26 mouse cellular contexts compared by ENCODE assay signal in the genomic region with DNA sequence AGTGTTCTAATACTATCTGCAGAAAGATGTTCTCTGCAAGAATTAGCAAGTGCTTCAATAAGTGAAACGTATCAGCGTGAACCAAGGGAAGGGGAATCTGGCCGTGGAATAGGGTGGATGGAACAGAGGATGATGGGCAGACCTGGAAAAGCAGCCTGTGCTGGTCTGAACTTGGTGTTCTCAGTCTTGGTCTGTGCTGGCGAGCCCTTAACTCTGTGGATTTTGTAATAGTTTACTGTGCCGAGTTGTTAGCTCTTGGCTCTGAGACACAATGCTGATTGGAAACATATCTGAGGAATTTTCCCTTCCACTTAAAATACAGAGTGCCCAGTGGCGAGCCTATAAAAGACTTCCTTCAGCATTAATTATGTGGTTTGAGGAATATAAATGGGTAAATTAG. TPM values are rescaled to one million over a fixed set of nuclear protein-coding genes. Genes with fewer than 3 reads are reported as not detected.
A peak's percentile ranks its signal among the peaks of the same experiment; 100 is the strongest.
DNase-seq lines count a peak whose midpoint lies in the region; ATAC-seq and TF ChIP-seq lines count a peak whose summit lies in the region.
"Had no signal": no experiment of that assay in that cellular context is flagged by ENCODE, and none has a peak within 500 bp of the region (broad histone marks: within the 10 kb centered on the region; RNA-seq: fewer than 3 reads in every experiment).

No protein-coding gene starts in this region.

- H3K4me1 ChIP-seq in lung, postnatal 0 days (ENCODE audit: insufficient read depth, low read depth, low read length), result no peaks in the 10 kb centered on the region
- H3K4me1 ChIP-seq: hindbrain, embryonic 15.5 days had no signal

- no peak overlapping the region for H3K4me3 ChIP-seq in lung, postnatal 0 days (ENCODE audit: low read depth, low read length)
- H3K4me3 ChIP-seq: erythroblast, embryonic 14.5 days; hindbrain, embryonic 15.5 days; limb, embryonic 15.5 days had no signal

- DNase-seq in heart, adult 18-20 months, result peak; percentile 50 to 67
- DNase-seq in heart, postnatal 25 days (ENCODE audit: low spot score), result no peak
- DNase-seq in kidney, adult 9 months, result peak; percentile 36
- DNase-seq in kidney, postnatal 4 days, result no peak
- DNase-seq in adipocyte (ENCODE audit: low spot score), result peak; percentile 74
- DNase-seq in lung, postnatal 0 days (ENCODE audit: low spot score), result peak; percentile 65
- DNase-seq in ovary, postnatal 10 days (ENCODE audit: low spot score), result no peak
- no peak for DNase-seq in right cerebral cortex, postnatal 25 days
- DNase-seq: adrenal gland, postnatal 25 days; B cell, adult 2 months; cerebellum, adult 2 months; gastrocnemius, postnatal 10 days; layer of hippocampus, adult 9-11 months; liver, postnatal 0 days; thymus, postnatal 14 days had no signal

- no peak for TF ChIP-seq EP300 in lung, postnatal 0 days (IDR thresholded peaks at IDR 0.05)

- no peak overlapping the region for H3K9ac ChIP-seq in lung, postnatal 0 days (replicated peaks; ENCODE audit: low read depth)
- H3K9ac ChIP-seq: hindbrain, embryonic 15.5 days; limb, embryonic 15.5 days; liver, postnatal 0 days had no signal

- no peaks in the 10 kb centered on the region for H3K36me3 ChIP-seq in lung, postnatal 0 days (ENCODE audit: insufficient read depth, low read length)
- H3K36me3 ChIP-seq: hindbrain, embryonic 15.5 days; limb, embryonic 15.5 days had no signal

- H3K27me3 ChIP-seq in lung, postnatal 0 days (replicated peaks; ENCODE audit: insufficient read depth, low read length), result no peaks in the 10 kb centered on the region
- H3K27me3 ChIP-seq: hindbrain, embryonic 15.5 days; limb, embryonic 15.5 days; Patski had no signal

- ATAC-seq in lung, postnatal 0 days, result peak; percentile 67
- ATAC-seq: activated CD4-positive, CD25-positive, alpha-beta regulatory T cell, adult 4 months; forebrain, embryonic 14.5 days; intestine, postnatal 0 days; liver, postnatal 0 days; midbrain, embryonic 16.5 days; Patski had no signal

- no peaks in the 10 kb centered on the region for H3K9me3 ChIP-seq in lung, postnatal 0 days (ENCODE audit: low read length)
- H3K9me3 ChIP-seq: hindbrain, embryonic 15.5 days; limb, embryonic 15.5 days had no signal

- no peak overlapping the region for H3K4me2 ChIP-seq in lung, postnatal 0 days (replicated peaks; ENCODE audit: low read depth, low read length)
- H3K4me2 ChIP-seq: hindbrain, embryonic 15.5 days; limb, embryonic 15.5 days had no signal

- 61% methylated on average over 6 of the region's 6 CpGs for WGBS in lung, postnatal 0 days

- no peak overlapping the region for H3K27ac ChIP-seq in lung, postnatal 0 days (ENCODE audit: low read length)
- H3K27ac ChIP-seq: hindbrain, embryonic 15.5 days; limb, embryonic 15.5 days; stomach, postnatal 0 days had no signal

- no peak for TF ChIP-seq CTCF in lung, postnatal 0 days (IDR thresholded peaks at IDR 0.05)

- intact Hi-C loops in heart, postnatal 25 days (cut with DNase I), result no loop called here

RNA-seq across cellular contexts. Expression of gene Sema5a, which starts 29.3 kb away (rescaled TPM):
- 1 to 10 TPM; 4.7 to 6.9 TPM for total RNA-seq in heart, adult 18-20 months (2021)
- 1 to 10 TPM; 8.6 to 9.6 TPM for total RNA-seq in heart, postnatal 25 days (2021)
- 8.5 and 9.2 TPM in 2 replicates for polyA plus RNA-seq in lung, postnatal 0 days (2015; fragmentation: Nextera tagmentation; extraction: Ambion mirVana)
- total RNA-seq: common myeloid progenitor, adult 5-6 weeks; megakaryocyte-erythroid progenitor cell, adult 5-6 weeks had no signal
- polyA plus RNA-seq: activated CD4-positive, CD25-positive, alpha-beta regulatory T cell, adult 4 months; erythroblast, embryonic 14.5 days had no signal

Comparison
In these comparisons a context has a peak if more than half of its experiments do, and no peak if none do; other contexts are left out.
1. DNase-seq: peak in heart, adult 18-20 months (2 of 2), kidney, adult 9 months (single experiment), adipocyte (single experiment) and lung, postnatal 0 days (single experiment); none in heart, postnatal 25 days (single experiment), kidney, postnatal 4 days (0 of 2), ovary, postnatal 10 days (single experiment) and right cerebral cortex, postnatal 25 days (single experiment).